Mouse (Mus musculus): ENCODE results near the gene Rabac1.

Rabac1 gene

DNA sequence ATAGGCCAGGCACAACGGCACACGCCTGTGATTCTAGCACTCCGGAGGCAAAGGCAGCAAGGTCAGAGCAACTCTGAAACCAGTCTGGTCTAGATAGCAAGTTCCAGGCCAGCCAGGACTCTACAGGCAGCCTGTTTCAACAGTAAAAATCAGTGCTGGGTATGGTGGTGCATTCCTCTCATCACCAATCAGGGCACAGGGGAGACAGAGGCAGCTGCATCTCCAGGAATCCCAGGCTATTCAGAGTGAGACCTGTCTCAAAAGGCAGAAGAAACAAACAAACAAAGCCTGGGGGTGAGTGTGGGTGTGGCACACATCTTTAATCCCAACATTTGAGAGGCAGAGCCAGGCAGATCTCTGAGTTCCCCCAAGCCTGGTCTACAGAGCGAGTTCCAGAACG, 10.8 kb upstream of the Rabac1 start:
- DNase-seq (ENCODE audit: low read depth in 2 of 2, low spot score in 2 of 2), result no peak

DNA sequence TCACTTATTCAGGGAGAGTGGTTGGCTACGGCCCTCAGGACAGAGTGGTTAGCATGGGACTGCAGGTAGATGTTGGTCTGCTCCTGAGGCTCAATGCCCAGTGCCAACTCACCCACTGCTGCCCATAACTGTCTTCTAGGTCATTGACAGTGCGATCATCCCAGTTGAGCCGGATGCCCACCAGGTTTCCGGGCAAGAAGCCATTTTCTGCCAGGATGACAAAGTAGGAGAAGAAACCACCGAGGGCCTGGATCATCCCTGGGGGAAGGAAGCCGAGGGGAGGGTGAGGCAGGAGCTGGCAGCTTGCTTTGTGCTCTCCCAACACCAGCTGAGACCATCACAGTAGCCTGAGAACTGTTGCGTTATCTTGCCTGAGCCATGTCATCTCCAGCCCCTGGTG, 7.9 kb upstream of the Rabac1 start:
- no peak for DNase-seq (ENCODE audit: low read depth in 2 of 2, low spot score in 2 of 2)

DNA sequence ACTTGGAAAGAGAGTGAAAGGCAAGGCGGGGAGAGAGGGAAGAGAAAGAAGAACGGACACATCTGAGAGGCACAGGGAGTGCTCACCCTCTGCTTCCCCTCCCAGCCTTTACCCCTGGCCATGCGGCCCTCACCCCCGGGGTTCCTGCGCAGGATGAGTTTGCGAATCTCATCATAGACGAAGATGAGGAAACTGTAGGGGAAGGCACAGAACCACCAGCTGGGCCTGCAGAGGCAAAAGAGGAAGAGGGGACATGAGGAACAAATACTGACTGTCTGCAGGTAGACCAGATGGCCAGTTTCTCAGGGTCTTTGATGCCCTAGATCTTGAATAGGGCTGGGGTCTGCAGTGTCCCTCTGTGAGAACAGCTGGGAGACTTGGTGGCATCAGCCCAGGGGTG, 6.2 kb upstream of the Rabac1 start:
- no peak for DNase-seq (ENCODE audit: low read depth in 2 of 2, low spot score in 2 of 2)

DNA sequence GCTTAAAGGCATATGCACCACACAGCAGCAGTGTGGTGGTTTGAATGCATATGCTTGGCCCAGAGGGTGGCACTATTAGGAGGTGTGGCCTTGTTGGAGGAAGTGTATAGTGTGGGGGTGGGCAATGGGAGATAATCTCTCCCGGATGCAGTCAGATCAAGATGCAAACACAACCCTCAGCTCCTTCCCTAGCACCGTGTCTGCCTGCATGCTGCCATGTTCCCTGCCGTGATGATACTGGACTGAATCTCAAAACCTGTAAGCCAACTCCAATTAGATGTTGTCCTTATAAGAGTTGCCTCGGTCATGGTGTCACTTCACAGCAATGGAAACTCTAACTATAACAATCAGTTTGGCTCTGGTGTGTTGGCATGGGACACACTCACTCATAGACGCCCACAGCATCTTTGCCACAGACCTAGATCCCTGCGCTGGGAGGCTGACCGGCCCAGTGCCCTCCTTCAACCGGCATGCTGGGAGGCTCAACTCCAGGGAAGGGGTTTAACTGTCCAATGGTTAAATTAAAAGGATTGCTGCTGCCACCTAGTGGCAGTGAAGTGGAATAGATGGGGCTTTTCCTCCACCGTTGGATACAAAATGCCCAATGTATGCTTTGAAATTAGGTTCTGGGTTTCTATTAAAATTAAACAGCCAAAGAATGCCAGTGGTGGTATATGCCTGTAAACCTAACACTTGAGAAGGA, 2.5 kb upstream of the Rabac1 start:
- DNase-seq (ENCODE audit: low read depth in 2 of 2, low spot score in 2 of 2), result peak; percentile 27 to 44

DNA sequence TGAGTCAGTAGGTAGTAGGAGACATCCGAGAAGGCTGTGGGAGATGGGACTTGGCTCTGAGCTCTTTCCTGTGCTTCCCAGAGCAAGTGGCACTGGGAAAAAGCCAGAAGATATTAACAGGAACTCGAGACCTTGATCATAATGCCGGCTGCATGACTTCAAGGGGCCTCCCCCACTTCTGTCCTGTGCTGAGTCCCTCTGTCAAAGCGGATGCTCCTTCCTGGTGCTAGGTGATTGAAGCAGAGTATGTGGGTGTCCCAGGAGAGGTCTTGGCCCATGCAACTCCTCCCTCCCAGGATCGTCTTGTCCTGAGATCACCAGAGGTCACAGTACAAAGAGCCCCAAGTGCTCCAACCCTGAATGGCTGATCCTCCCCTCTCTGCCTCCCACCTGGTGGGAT, 1.3 kb upstream of the Rabac1 start:
- no peak for DNase-seq (ENCODE audit: low read depth in 2 of 2, low spot score in 2 of 2)

DNA sequence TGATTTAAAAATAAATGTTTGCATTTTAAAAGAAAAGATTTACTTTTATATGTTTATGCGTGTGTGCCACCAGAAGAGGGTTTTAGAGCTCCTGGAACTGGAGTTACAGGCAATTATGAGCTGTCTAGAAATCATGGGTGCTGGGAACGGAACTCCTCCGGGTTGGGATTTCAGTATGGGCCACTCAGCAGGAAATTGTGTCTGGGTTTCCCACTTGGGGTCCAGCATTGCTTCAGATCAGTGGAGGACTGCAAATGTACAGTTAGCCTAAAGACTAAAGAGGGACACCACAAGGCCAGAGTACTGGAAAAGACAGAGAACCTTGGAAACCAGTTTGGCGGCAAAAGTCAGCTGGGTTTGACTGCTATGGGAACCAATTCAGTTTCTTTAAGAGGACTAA, 654 bp upstream of the Rabac1 start:
- DNase-seq (ENCODE audit: low read depth in 2 of 2, low spot score in 2 of 2), result no peak

DNA sequence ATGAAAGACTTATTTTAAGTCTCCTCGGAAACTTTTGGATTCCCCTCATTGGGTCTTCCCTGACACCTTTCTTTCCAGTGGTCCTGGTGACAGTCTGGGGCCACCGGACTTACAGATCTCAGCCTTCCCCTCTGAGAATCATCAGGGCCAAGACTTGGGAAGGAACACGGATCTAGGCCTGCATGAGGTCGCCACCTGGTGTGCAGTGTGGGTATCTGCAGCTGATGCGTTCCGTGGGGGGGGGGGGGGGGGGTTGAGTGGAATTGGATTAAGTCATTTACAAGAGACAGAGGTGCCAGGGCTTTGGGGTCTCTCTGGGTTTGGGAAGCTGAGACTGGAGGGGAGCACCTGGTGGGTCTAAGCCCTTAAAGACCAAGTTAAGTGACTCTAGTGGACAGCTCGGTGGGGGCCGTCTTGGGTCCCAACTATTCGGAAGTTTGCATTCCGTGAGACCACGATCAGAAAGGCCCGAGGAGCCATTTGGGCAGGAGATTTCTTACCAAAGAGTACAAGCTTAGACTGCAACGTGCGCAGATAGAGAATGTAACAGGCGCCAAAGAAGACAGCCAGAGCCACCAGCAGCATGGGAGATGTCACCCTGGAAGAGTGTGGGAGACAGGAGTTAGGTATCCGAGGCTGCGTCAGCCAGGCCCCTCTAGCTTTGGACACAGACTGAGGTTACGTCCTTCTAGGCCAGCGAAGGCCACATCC, 1.1 kb downstream of the Rabac1 start:
- DNase-seq (ENCODE audit: low read depth in 2 of 2, low spot score in 2 of 2), result no peak

DNA sequence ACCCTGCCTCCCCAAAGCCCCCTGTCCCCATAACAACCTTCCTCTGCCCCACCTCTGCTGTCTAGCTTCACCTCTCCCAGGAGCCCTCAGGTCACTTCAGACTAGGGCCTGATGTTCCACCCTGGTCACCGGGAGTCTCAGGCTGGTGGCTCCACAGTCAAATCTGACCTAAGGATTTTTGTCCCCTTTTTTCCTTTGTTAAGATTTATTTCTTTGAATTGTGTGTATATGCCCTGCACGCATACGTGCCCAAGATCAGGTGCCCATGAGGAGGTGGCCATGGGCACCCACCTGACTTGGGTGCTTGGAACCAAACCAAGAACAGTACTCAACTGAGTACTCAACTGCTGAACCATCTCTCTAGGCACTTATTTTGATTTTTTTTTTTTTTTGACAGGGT, 2.2 kb downstream of the Rabac1 start:
- no peak for DNase-seq (ENCODE audit: low read depth in 2 of 2, low spot score in 2 of 2)

DNA sequence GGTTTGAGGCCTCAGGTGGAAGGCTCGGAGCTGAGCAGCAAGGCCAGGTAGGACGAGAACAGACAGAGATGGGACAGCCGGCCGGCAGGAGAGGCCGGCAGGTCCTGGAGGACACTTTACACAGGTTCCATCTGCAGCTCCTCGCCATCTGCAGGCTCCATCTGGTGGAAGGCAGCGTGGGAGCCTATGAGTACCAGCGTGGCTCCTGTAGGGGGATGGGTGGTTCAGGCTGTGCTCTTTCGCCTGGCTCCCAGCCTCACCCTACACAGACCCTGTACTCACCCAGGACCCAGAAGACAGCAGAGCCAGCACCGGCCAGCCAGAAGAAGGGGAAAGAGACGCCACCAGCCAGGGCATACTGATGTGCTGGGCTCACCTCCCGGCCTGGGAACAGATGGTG, 2.7 kb downstream of the Rabac1 start:
- DNase-seq (ENCODE audit: low read depth in 2 of 2, low spot score in 2 of 2), result no peak

DNA sequence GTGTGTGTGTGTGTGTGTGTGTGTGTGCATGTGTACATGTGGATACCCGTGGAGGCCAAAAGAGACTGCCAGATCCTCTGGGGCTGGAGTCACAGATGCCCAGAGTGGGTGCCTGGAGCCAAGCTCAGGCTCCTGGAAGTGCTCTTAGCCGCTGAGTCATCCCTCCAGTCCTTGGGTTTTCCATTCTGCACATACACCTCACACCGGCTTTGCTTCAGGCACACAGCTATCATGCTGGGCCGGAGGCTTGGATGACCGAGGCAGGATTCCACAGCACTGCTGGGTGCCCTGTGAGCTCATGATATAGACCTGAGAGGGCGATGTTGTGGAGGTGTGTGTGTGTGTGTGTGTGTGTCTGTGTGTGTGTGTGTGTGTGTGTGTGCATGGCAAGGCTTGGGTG, 4.1 kb downstream of the Rabac1 start:
- no peak for DNase-seq (ENCODE audit: low read depth in 2 of 2, low spot score in 2 of 2)

DNA sequence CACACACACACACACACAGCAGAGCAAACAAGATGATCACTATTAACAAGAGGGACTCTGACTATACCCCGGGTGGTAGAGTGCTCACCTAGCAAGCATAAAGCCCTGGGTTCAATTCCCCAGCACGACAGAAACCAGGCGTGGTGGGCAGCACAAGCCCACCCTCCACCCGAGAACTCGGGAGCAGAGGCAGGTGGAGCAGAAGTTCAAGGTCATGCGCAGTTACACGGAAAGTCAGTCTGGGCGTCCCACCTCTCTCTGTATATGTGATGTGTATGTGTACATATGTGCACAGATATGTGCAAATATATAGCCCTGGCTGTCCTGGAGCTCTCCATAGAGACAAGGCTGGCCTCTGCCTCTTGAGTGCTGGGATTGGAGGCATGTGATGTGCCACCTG, 4.6 kb downstream of the Rabac1 start:
- no peak for DNase-seq (ENCODE audit: low read depth in 2 of 2, low spot score in 2 of 2)

DNA sequence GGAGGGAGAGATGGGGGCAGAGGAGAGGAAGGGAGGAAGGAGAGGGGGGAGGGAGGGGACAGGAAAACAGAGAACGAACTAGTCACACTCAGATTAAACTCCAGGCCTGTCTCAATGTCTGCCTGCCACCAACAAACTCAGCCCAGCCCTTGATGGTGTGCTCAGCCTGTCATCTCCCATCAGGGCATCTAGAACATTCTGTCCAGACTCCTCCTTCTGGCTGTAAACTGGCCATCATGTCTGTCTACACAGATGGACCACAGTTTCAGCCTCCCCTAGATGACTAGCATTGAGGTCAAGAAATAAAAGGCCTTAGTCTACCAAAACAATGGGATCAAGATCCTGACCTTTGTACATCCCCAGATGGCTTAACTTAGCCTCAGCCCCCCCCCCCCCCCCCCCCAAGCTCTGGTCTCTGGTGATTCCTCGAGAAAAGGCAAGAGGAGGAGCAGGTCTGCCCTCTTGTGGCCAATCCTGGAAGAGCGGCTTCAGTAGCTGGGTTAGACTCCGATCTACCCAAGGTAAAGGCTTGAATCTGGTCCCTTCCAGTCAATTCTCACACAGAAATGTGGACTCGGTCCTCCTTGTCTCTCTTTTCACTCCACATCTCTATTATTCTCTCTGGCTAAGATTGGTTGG, 7.5 kb downstream of the Rabac1 start:
- DNase-seq (ENCODE audit: low read depth in 2 of 2, low spot score in 2 of 2), result peak; percentile 75 to 86

DNA sequence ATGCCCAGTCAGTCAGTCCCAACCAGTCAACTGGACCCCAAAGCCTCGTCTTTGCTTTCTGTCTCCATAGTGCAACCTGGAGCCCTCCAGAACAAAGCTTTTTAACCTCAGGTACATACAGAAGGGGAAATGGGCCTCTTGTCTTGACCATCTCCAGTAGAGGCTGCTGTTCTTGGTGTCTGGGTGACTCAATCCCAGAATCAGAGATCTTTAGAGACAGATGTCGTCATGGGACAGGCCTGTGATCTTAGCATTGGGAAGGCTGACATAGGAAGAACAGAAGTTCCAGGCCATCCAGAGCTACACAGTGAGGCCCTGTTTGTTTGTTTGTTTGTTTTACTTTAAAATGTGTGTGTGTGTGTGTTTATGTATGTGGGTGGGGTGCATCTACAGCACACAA, 8.3 kb downstream of the Rabac1 start:
- no peak for DNase-seq (ENCODE audit: low read depth in 2 of 2, low spot score in 2 of 2)

DNA sequence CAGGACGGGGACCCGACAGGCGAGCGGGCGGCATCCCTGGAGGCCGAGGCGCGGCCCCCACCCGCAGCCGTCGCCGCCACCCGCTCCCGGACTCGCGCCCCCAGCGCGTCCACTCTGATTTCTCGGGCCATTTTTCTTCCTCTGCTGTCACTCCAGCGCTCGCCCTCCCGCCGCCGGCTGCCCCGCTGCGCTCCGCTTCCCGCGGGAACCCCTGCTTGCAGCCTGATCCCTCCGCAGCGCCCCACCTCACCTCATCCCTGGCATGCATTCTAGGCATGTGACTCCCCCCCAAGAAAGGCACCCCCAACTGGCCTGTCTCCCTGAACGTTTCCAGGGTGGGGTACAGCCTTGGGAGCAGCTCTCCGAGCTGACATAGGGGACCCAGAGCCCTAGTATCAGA, 17.3 kb downstream of the Rabac1 start:
- no peak for DNase-seq (ENCODE audit: low read depth in 2 of 2, low spot score in 2 of 2)

DNA sequence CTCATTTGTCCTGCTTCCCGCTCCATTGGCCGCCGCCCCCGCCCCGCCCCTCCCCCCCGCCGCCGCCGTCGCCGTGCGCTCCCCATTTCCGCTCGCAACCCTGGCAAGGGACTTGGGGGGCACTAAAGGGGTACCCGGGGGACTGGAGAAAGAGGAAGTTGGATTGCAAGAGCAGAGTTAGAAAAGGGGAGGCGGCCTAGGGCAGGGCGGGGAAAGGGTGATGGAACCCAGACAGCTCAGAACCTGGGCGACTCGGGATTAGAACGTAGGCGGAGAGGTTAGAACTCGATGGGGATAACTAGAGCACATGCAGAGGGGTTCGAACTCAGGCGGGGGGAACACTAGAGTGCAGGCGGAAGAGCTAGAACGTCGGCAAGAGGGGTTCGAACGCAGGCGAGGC, 18.1 kb downstream of the Rabac1 start:
- DNase-seq (ENCODE audit: low read depth in 2 of 2, low spot score in 2 of 2), result peak in 1 of 2 experiments; percentile 27

DNA sequence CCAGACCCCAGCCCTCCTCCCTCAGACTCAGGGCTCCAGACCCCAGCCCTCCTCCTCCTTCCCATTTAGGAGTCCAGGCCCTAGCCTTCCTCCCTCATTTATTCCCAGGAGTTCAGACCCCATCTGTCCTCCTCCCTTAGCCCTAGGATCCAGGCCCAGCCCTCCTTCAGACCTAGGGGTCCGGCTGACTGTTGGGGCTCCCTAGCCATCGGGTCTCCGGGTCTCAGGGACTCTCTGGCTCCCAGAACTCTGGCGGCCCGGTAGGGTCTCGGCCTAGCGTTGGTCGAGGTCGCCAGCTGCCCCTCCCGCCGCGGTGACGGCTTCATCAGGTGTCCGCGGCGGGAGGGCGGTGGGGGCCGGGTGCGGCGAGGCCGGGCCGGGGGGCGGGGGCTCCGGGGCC, 18.6 kb downstream of the Rabac1 start:
- no peak for DNase-seq (ENCODE audit: low read depth in 2 of 2, low spot score in 2 of 2)

DNA sequence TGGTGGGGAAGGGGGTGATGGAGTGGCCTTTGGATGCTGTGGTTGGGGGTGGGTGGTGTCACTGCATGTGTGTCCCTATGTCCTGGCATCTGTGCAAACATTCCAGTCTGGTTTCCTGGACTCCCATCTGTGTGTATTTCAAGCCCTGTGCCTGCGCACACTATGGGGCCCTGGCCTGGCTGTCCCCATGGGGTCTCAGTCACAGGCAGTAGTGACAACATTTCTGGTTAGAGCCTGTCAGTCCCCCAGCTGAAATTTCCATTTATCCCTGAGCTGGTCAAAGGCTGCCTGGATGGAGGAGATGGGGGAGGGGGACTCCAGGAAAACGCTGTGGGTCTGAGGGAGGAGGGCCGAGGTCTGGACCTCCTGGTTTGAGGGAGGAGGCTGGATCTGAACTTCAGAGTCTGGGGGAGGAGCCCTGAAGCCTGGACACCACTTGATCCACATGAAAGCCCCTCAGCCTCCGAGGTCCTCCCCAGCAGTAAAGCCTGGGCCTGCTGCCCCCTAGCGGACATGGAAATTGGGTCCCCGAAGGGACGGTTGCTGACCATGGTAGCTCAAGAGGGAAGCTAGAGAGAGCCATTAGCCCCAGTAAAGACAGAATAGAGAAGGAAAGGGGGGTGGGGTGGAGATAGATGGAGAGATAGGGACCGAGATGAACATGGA, 22.5 kb downstream of the Rabac1 start:
- DNase-seq (ENCODE audit: low read depth in 2 of 2, low spot score in 2 of 2), result peak; percentile 68 to 75

DNA sequence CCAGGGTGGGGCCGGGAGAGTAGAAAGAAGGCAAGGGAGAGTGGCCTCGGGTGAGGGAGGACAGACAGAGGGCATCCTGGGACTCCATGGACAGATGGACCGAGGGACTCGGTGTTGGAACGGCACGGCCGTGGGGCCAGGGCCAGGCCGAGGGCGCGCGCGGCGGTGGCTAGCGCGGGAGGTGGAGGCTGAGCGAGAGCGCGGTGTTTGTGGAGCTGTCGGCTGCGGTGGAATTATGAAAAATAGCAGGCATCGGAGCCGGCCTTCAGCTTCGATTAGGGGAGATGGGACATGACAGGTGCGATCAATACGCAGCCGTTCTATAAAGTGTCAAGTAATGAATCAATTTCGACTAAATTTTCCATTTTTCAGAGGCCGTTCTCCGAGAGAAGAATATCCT, 23.8 kb downstream of the Rabac1 start:
- DNase-seq (ENCODE audit: low read depth in 2 of 2, low spot score in 2 of 2), result no peak

DNA sequence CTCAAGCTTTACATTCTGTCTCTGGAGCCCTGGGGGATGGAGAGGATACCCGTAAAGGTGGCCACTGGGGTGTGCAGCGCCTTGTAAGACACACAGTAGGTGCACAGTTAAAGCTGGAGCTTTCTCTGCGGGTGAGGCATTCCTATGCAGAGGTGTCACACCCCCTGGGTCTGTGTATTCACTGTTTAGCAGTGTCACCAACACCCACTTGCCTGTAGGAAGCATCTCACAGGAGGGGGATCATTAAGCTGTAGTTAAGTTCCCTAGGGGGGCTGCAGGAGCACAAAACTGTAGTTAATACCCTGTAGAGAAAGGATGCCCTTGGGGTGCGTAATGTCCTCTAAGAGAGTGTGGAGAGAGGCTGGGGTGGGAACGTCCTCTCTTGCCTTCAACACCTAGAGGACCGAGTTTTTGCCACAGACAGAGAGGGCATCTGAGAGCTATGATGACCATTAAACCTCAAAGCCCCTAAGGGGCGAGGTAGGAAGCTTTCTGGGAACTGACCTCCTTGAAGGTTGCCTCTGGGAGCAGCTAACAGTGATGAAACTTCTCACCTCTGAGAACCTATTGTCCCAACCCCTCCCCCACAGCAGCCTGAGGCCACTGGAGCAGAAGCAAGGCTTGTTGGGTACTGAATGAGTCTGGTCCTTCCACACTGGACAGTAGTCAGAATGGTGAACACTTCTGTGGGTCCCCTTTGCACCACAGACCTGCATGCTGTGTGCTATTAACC, 25.1 kb downstream of the Rabac1 start:
- no peak for DNase-seq (ENCODE audit: low read depth in 2 of 2, low spot score in 2 of 2)

DNA sequence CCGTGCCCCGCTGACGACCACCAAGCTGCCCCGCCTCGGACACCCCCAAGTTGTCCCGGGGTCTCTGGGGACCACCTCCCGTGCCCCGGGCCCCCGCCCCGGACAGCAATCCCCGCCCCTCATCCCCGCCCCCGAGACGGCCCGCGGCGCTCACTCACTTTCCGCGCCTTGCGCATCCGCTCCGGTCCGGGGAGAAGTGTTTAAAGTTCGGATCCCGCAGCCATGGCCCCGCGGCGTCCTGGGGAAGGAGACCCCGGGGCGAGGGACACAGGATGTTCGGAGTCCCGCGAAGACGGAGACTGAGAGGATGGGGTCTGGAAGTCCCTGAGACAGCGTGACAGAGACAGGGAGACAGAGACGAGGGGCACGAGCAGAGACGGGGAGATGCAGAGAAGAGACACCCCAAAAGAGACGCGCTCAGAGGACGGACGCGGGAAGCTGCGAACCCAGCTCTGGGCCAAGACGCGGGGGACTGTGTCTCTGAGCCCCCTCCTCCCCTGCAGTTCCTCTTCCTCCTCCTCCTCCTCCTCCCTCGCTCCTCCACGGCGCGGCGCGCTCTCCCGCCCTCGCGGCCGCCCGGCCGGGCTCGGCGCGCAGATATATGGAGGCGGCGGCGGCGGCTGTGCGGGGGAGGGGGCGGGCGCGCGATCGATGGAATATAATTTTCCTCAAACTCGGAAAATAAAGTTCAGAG, 28.1 kb downstream of the Rabac1 start, which contains the start of gene Gm4881:
Gene Gm4881, minus strand, starts transcription at position 238 of the 694 bp plus-strand sequence.
- no peak for DNase-seq (ENCODE audit: low read depth in 2 of 2, low spot score in 2 of 2)

DNA sequence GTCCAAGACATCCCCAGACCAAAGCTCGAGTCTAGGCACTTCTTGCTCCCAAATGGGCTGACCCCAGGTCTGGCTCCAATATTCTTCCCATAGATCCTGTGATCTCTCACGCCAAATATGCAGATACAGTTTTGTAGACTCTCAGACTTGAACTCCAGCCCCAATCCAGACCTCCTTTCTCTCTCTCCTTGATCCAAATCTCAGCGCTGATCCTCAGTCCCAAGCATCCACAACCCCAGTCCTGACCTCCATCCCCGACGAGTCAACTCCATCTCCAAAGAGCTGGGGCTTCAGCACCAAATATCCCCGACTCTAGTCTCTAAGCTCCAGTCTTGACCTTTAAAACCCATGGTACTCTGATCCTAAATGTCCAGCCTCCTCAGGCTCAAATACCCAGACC, 28.9 kb downstream of the Rabac1 start:
- DNase-seq (ENCODE audit: low read depth in 2 of 2, low spot score in 2 of 2), result no peak

All from CD8-positive naive resting alpha-beta T cell, adult 2 months (primary cell).